Mouse (Mus musculus) kidney, adult 11 months (tissue): ENCODE measurements around the gene Grb7.

Experiments used
- DNase-seq: peaks from one replicate; pipeline ENCODE4 v3.0.0; 2022

Gene Grb7

GRCm38 (mm10) chr11:98446562-98447474 lies 624 bp downstream of the Grb7 start:
- peak; percentile 93 for DNase-seq

GRCm38 (mm10) chr11:98447475-98447834 lies 1.3 kb downstream of the Grb7 start:
- no peak for DNase-seq

GRCm38 (mm10) chr11:98448191-98448790 lies 2.1 kb downstream of the Grb7 start:
- DNase-seq: peak; percentile 84

GRCm38 (mm10) chr11:98449419-98449818 lies 3.2 kb downstream of the Grb7 start:
- DNase-seq: peak; percentile 47

GRCm38 (mm10) chr11:98449921-98450771 lies 4.0 kb downstream of the Grb7 start:
- peak; percentile 82 for DNase-seq

GRCm38 (mm10) chr11:98455484-98455883 lies 9.3 kb downstream of the Grb7 start:
- no peak for DNase-seq

- no peak for DNase-seq
Observed at GRCm38 (mm10) chr11:98456545-98456944, 10.4 kb downstream of the Grb7 start.

- no peak for DNase-seq
Observed at GRCm38 (mm10) chr11:98456945-98457344, 10.8 kb downstream of the Grb7 start.

GRCm38 (mm10) chr11:98457367-98458120 lies 11.3 kb downstream of the Grb7 start:
- peak; percentile 87 for DNase-seq

GRCm38 (mm10) chr11:98458121-98458990 lies 12.2 kb downstream of the Grb7 start:
- DNase-seq: no peak

- no peak for DNase-seq
Observed at GRCm38 (mm10) chr11:98459071-98459741, 13.0 kb downstream of the Grb7 start.

- DNase-seq: no peak
Observed at GRCm38 (mm10) chr11:98459860-98460259, 13.7 kb downstream of the Grb7 start.

- DNase-seq: no peak
Observed at GRCm38 (mm10) chr11:98461109-98461720, 15.0 kb downstream of the Grb7 start.

GRCm38 (mm10) chr11:98462255-98462654 lies 16.1 kb downstream of the Grb7 start:
- DNase-seq: no peak

GRCm38 (mm10) chr11:98463911-98464310 lies 17.7 kb downstream of the Grb7 start:
- no peak for DNase-seq

GRCm38 (mm10) chr11:98464516-98464915 lies 18.3 kb downstream of the Grb7 start:
- no peak for DNase-seq

GRCm38 (mm10) chr11:98469761-98470714 lies 23.8 kb downstream of the Grb7 start:
- DNase-seq: no peak

- DNase-seq: no peak
Observed at GRCm38 (mm10) chr11:98470795-98471194, 24.6 kb downstream of the Grb7 start.

GRCm38 (mm10) chr11:98472696-98473095 lies 26.5 kb downstream of the Grb7 start:
- DNase-seq: no peak
